Mouse (Mus musculus) stomach, embryonic 16.5 days (tissue): ENCODE measurements around the gene Ccm2. TPM values are rescaled to one million over a fixed set of nuclear protein-coding genes. Genes with fewer than 3 reads are reported as not detected.
"Not testable (repeated sequence)": the region's sequence is repeated elsewhere in the genome, so short reads cannot be mapped to it uniquely, and the experiment has no call there.

Source experiments
- ATAC-seq: fragments of 200-750 bp; cut with Nextera tagmentation; 2 replicates; pipeline ENCODE4 v1.8.0; 2017; ENCODE audit warnings: moderate number of reproducible peaks, moderate TSS enrichment; ENCODE audit not compliant: insufficient read depth, low FRiP score
- H3K27ac ChIP-seq: fragments of 300-500 bp; sonication (generic); 2 replicates; pipeline ENCODE4 v1.5.1; 2014; ENCODE audit warnings: low read length
- H3K27me3 ChIP-seq: fragments of 300-500 bp; sonication (generic); 2 replicates; pipeline ENCODE4 v1.6.1; 2014; ENCODE audit warnings: low read length, control low read depth, mixed read lengths; ENCODE audit not compliant: control insufficient read depth, insufficient read depth
- H3K36me3 ChIP-seq: fragments of 300-500 bp; sonication (generic); 2 replicates; pipeline ENCODE4 v1.6.1; 2014; ENCODE audit warnings: low read length; ENCODE audit not compliant: control insufficient read depth, insufficient read depth
- H3K4me1 ChIP-seq: fragments of 300-500 bp; sonication (generic); 2 replicates; pipeline ENCODE4 v1.6.1; 2014; ENCODE audit warnings: low read length, control low read depth, mixed read lengths; ENCODE audit not compliant: control insufficient read depth, insufficient read depth
- H3K4me2 ChIP-seq: fragments of 300-500 bp; sonication (generic); 2 replicates; pipeline ENCODE4 v1.6.1; 2014; ENCODE audit warnings: low read depth, low read length, mixed read lengths
- H3K4me3 ChIP-seq: fragments of 300-500 bp; sonication (generic); replicated peaks from 2 replicates; pipeline ENCODE4 v1.5.1; 2014; ENCODE audit warnings: mild to moderate bottlenecking, low read length
- H3K9ac ChIP-seq: fragments of 300-500 bp; sonication (generic); 2 replicates; pipeline ENCODE4 v1.6.1; 2014; ENCODE audit warnings: low read length
- H3K9me3 ChIP-seq: fragments of 300-500 bp; sonication (generic); replicated peaks from 2 replicates; pipeline ENCODE4 v1.6.1; 2016; ENCODE audit warnings: low read length, control low read depth; ENCODE audit not compliant: control insufficient read depth
- WGBS: fragments of 180-500 bp; shearing (Covaris S2); extraction: QIAGEN DNeasy Blood & Tissue Kit; methylation state at CpG from one replicate; pipeline ENCODE4 v1.1.7; 2014; 5-methylcytosine and 5-hydroxymethylcytosine counted together
- polyA plus RNA-seq: library from polyadenylated mRNA; unstranded; fragments of >200 nt; fragmentation: Nextera tagmentation; extraction: Ambion mirVana; gene quantifications from 2 replicates; pipeline ENCODE4 v1.2.1, GENCODE M21; 2015

Gene Ccm2
- polyA plus RNA-seq, 1 experiment from 2014 or later = 66.5 TPM

GRCm38 (mm10) chr11:6520507-6521173 lies 26.0 kb upstream of the Ccm2 start, which contains the start of gene Myo1g:
Myo1g (minus strand) TSS chr11:6520965.
- Histone ChIP-seq H3K27me3 (no peaks in the 10 kb centered on the region), H3K9me3 (no peaks in the 10 kb centered on the region), H3K4me2 (no peak within 1 kb of the TSS), H3K36me3 (peaks cover 22% of the 10 kb centered on the region), H3K4me1 (no peaks in the 10 kb centered on the region), H3K27ac (no peak within 1 kb of the TSS), H3K9ac (no peak within 1 kb of the TSS), H3K4me3 (peak within 1 kb of the TSS; percentile 6; the same call in 1 of the 2 replicates)
- no peak for ATAC-seq
- 59% methylated on average over 7 of the region's 7 CpGs for WGBS

- H3K9me3 ChIP-seq = no peaks in the 10 kb centered on the region
- H3K27ac ChIP-seq = no peak overlapping the region; the same call in 1 of the 2 replicates
- H3K4me3 ChIP-seq = no peak overlapping the region
- 70% methylated on average over 9 of the region's 9 CpGs for WGBS
- no peaks in the 10 kb centered on the region for H3K27me3 ChIP-seq
- ATAC-seq = no peak
- H3K4me2 ChIP-seq = no peak overlapping the region
- H3K36me3 ChIP-seq = peaks cover 31% of the 10 kb centered on the region
- H3K9ac ChIP-seq = no peak overlapping the region
- peaks cover 6% of the 10 kb centered on the region for H3K4me1 ChIP-seq
Measured at GRCm38 (mm10) chr11:6522782-6523525, 23.7 kb upstream of the Ccm2 start.

- Histone ChIP-seq H3K4me2 (no peak overlapping the region), H3K9me3 (no peaks in the 10 kb centered on the region), H3K4me3 (no peak overlapping the region), H3K9ac (no peak overlapping the region), H3K27me3 (no peaks in the 10 kb centered on the region), H3K4me1 (peaks cover 6% of the 10 kb centered on the region), H3K27ac (no peak overlapping the region; the same call in 1 of the 2 replicates), H3K36me3 (peaks cover 31% of the 10 kb centered on the region)
- ATAC-seq = no peak
- 48% methylated on average over 1 of the region's 1 CpGs for WGBS
Measured at GRCm38 (mm10) chr11:6523662-6524088, 23.0 kb upstream of the Ccm2 start.

DNA sequence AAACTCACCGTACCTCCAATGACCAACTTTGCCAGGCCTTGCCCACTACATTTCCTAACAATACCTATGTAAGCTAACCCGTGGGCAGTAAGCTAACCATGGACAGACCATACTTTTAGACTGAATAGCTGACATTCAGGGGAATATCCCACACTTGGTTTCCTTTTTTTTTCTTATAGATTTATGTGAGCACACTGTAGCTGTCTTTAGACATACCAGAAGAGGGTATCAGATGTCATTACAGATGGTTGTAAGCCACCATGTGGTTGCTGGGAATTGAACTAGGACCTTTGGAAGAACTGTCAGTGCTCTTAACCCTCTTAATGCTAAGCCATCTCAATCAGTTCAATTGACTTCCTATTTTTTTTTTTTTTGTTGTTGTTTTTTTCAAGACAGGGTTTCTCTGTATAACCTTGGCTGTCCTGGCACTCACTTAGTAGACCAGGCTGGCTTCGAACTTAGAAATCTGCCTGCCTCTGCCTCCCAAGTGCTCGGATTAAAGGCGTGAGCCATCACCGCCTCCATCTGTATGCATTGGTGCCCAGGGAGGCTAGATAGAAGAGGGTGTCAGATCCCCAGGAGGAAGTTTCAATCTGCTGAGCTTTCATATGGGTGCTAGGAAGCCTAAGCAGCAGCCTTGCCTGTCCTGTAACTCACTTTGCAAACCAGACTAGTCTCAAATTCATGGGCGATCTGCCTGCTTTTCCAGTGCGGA lies 22.4 kb upstream of the Ccm2 start:
- Histone ChIP-seq H3K4me3 (no peak overlapping the region), H3K4me2 (no peak overlapping the region), H3K4me1 (peaks cover 10% of the 10 kb centered on the region), H3K9ac (no peak overlapping the region), H3K27me3 (no peaks in the 10 kb centered on the region), H3K9me3 (no peaks in the 10 kb centered on the region), H3K27ac (no peak overlapping the region), H3K36me3 (peaks cover 31% of the 10 kb centered on the region)
- ATAC-seq = no peak
- WGBS = 90% methylated on average over 8 of the region's 8 CpGs

GRCm38 (mm10) chr11:6524880-6525238 lies 21.8 kb upstream of the Ccm2 start:
- ATAC-seq = no peak
- Histone ChIP-seq H3K4me1 (peaks cover 10% of the 10 kb centered on the region), H3K9me3 (no peaks in the 10 kb centered on the region), H3K27ac (no peak overlapping the region), H3K9ac (no peak overlapping the region), H3K36me3 (peaks cover 31% of the 10 kb centered on the region), H3K4me2 (no peak overlapping the region), H3K4me3 (no peak overlapping the region), H3K27me3 (no peaks in the 10 kb centered on the region)
- 87% methylated on average over 4 of the region's 4 CpGs for WGBS

- Histone ChIP-seq H3K9me3 (no peaks in the 10 kb centered on the region), H3K9ac (no peak overlapping the region)
- 73% methylated on average over 1 of the region's 1 CpGs for WGBS
Measured at GRCm38 (mm10) chr11:6525241-6525640, 21.4 kb upstream of the Ccm2 start.

DNA sequence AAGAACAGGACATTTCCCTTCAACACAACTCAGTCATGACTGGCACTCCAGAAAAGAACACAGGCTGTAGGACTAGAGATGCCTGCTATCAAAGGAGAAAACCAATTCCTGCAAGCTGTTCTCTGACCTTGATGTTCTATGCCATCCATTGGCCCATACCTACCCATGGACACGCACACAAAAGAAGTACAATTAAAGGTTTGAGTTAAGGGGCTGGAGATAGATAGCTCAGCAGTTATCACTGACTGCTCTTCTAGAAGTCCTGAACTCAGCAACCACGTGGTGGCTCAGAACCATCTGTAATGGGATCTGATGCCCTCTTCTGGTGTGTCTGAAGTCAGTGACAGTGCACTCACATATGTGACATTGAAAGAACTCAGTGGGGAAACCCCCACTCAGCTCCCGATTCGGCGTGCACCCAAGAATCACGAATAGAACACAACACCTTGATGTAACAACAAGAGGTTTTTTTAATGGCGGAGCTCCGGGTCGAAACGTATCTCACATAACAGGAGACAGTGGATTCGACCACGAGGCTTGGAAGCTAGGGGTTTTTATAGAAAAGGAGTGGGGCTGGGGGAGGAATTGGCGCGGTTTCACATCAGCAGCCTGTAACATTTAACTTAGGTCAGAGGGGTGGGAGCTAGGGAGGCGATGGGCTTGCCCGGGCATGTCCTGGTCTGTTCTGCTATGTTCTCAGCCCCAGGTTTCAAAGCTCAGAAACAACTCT lies 20.0 kb upstream of the Ccm2 start:
- peaks cover 31% of the 10 kb centered on the region for H3K36me3 ChIP-seq
- peak overlapping the region; percentile 78 for H3K4me3 ChIP-seq
- 0 out of 2 replicates have a peak overlapping the region, but pooled peaks have one; percentile 1 for H3K27ac ChIP-seq
- H3K9ac ChIP-seq = peak overlapping the region; percentile 92
- H3K9me3 ChIP-seq, H3K27me3 ChIP-seq, H3K4me1 ChIP-seq, ATAC-seq: not testable (repeated sequence)
- peak overlapping the region; percentile 83 for H3K4me2 ChIP-seq
- WGBS = 50% methylated on average over 10 of the region's 16 CpGs

More at GRCm38 (mm10) chr11:6525241-6525640, 21.4 kb upstream of the Ccm2 start:
- Histone ChIP-seq H3K4me1 (peaks cover 10% of the 10 kb centered on the region), H3K27ac (no peak overlapping the region), H3K27me3 (no peaks in the 10 kb centered on the region), H3K4me3 (no peak overlapping the region), H3K4me2 (no peak overlapping the region), H3K36me3 (peaks cover 31% of the 10 kb centered on the region)
- ATAC-seq = no peak

DNA sequence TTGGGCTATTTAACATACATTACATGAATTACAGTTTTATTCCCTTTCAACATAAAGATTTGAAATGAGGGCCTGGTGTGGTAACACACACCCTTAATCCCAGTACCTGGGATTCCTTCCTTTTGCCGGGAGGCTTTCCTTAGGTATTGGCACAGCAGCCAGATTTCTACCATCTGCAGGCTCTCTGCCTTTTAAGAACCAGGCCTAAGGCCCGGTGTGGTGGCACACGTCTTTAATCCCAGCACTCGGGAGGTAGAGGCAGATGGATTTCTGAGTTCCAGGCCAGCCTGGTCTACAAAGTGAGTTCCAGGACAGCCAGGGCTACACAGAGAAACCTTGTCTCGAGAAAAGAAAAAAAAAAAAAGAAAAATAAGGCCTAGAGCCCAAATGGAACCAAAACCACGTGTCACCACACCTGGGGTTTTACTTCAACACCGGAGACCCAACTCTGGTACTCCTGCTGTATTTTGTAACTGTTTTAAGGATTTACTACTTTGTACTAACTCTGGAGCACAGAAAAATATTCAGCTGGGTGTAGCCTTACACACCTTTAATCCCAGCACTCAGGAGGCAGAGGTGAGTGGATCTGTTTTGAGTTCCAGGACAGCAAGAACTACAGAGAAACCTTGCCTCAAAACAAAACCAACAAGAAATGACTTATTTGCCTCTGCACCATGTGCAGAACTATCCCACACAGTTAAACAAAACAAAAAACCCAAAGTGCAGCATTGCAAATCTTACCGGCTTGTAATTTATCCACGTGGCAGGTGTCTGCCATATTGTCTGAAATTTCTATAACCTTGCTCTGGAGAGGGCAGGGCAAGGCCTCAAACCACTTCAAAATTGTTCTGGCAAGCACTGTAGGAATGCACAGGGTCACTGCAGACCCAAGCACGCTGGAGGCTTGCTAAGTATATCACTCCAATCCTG lies 19.2 kb upstream of the Ccm2 start:
- no peaks in the 10 kb centered on the region for H3K9me3 ChIP-seq
- peak overlapping the region; percentile 78 for H3K4me3 ChIP-seq
- WGBS = 14% methylated on average over 10 of the region's 10 CpGs
- no peaks in the 10 kb centered on the region for H3K27me3 ChIP-seq
- peak overlapping the region; percentile 89 for H3K27ac ChIP-seq
- peak overlapping the region; percentile 83 for H3K4me2 ChIP-seq
- ATAC-seq = no peak
- peak overlapping the region; percentile 92 for H3K9ac ChIP-seq
- H3K4me1 ChIP-seq = peaks cover 10% of the 10 kb centered on the region
- peaks cover 31% of the 10 kb centered on the region for H3K36me3 ChIP-seq
